Mouse (Mus musculus): ENCODE results near the gene Slc47a2. TPM values are rescaled to one million over a fixed set of nuclear protein-coding genes. Genes with fewer than 3 reads are reported as not detected.

The Slc47a2 gene
- total RNA-seq, 2 experiments from 2014 or later = not detected

Other genes with a start within 250 kb of the Slc47a2 start
- gene Tnfrsf13b, start 216.1 kb downstream of the Slc47a2 start, total RNA-seq (2014; fragmentation: Nextera tagmentation) = 31.7 and 41.3 TPM in 2 replicates
- 55.8 and 121 TPM in 2 replicates for gene Tnfrsf13b, start 216.1 kb downstream of the Slc47a2 start, total RNA-seq (2017)
- gene Usp22, start 167.8 kb downstream of the Slc47a2 start, total RNA-seq (2014; fragmentation: Nextera tagmentation) = 23.3 and 34.2 TPM in 2 replicates
- gene Usp22, start 167.8 kb downstream of the Slc47a2 start, total RNA-seq (2017) = 52.4 and 63.5 TPM in 2 replicates
- not detected in 2 replicates for gene Aldh3a1, start 135.3 kb downstream of the Slc47a2 start, total RNA-seq (2014; fragmentation: Nextera tagmentation)
- not detected in 2 replicates for gene Aldh3a1, start 135.3 kb downstream of the Slc47a2 start, total RNA-seq (2017)
- gene Aldh3a2, start 75.4 kb downstream of the Slc47a2 start, total RNA-seq (2014; fragmentation: Nextera tagmentation) = 18.5 and 20.9 TPM in 2 replicates
- gene Aldh3a2, start 75.4 kb downstream of the Slc47a2 start, total RNA-seq (2017) = 22.3 and 27.3 TPM in 2 replicates
- gene Slc47a1, start 35.5 kb upstream of the Slc47a2 start, total RNA-seq (2014; fragmentation: Nextera tagmentation) = not detected in 2 replicates
- gene Slc47a1, start 35.5 kb upstream of the Slc47a2 start, total RNA-seq (2017) = not detected in 2 replicates
- not detected in 2 replicates for gene Rnf112, start 111.3 kb upstream of the Slc47a2 start, total RNA-seq (2014; fragmentation: Nextera tagmentation)
- gene Rnf112, start 111.3 kb upstream of the Slc47a2 start, total RNA-seq (2017) = not detected in 2 replicates
- not detected in 2 replicates for gene Mfap4, start 142.6 kb upstream of the Slc47a2 start, total RNA-seq (2014; fragmentation: Nextera tagmentation)
- gene Mfap4, start 142.6 kb upstream of the Slc47a2 start, total RNA-seq (2017) = not detected in 2 replicates
- 9.2 and 12.9 TPM in 2 replicates for gene Mapk7, start 151.5 kb upstream of the Slc47a2 start, total RNA-seq (2014; fragmentation: Nextera tagmentation)
- 5.9 and 13.1 TPM in 2 replicates for gene Mapk7, start 151.5 kb upstream of the Slc47a2 start, total RNA-seq (2017)
- gene B9d1, start 162.3 kb upstream of the Slc47a2 start, total RNA-seq (2014; fragmentation: Nextera tagmentation) = 1.6 TPM in 1 of 2 replicates, not detected in the other
- gene B9d1, start 162.3 kb upstream of the Slc47a2 start, total RNA-seq (2017) = not detected in 2 replicates
- not detected in 2 replicates for gene Epn2, start 236.8 kb upstream of the Slc47a2 start, total RNA-seq (2014; fragmentation: Nextera tagmentation)
- gene Epn2, start 236.8 kb upstream of the Slc47a2 start, total RNA-seq (2017) = not detected in 2 replicates